Mouse (Mus musculus) liver, embryonic 11.5 days (tissue): ENCODE results near the gene Pole4. TPM values are rescaled to one million over a fixed set of nuclear protein-coding genes. Genes with fewer than 3 reads are reported as not detected.

Source experiments
- ATAC-seq: fragments of 200-750 bp; cut with Nextera tagmentation; replicated peaks from 2 replicates; pipeline ENCODE4 v1.8.0; 2017; ENCODE audit warnings: moderate number of reproducible peaks, mild to moderate bottlenecking, moderate TSS enrichment, moderate library complexity; ENCODE audit not compliant: low FRiP score
- DNase-seq: peaks from one replicate; pipeline ENCODE4 v3.0.0-alpha.2; 2017; ENCODE audit warnings: low spot score
- H3K27ac ChIP-seq: fragments of 300-500 bp; sonication (generic); 2 replicates; pipeline ENCODE4 v1.5.1; 2014; ENCODE audit warnings: mild to moderate bottlenecking, low read depth, low read length, control low read depth
- H3K27me3 ChIP-seq: fragments of 300-500 bp; sonication (generic); replicated peaks from 2 replicates; pipeline ENCODE4 v1.6.1; 2014; ENCODE audit warnings: low read length, mixed read lengths; ENCODE audit not compliant: control insufficient read depth, insufficient read depth
- H3K36me3 ChIP-seq: fragments of 300-500 bp; sonication (generic); 2 replicates; pipeline ENCODE4 v1.6.1; 2014; ENCODE audit warnings: mild to moderate bottlenecking, low read length, moderate library complexity, mixed read lengths; ENCODE audit not compliant: control insufficient read depth, insufficient read depth
- H3K4me1 ChIP-seq: fragments of 300-500 bp; sonication (generic); replicated peaks from 2 replicates; pipeline ENCODE4 v1.6.1; 2014; ENCODE audit warnings: low read length, mixed read lengths; ENCODE audit not compliant: control insufficient read depth, insufficient read depth
- H3K4me2 ChIP-seq: fragments of 300-500 bp; sonication (generic); 2 replicates; pipeline ENCODE4 v1.6.1; 2014; ENCODE audit warnings: mild to moderate bottlenecking, control low read depth, moderate library complexity
- H3K4me3 ChIP-seq: fragments of 300-500 bp; sonication (generic); 2 replicates; pipeline ENCODE4 v1.5.1; 2014; ENCODE audit warnings: low read depth, low read length, control low read depth
- H3K9ac ChIP-seq: fragments of 300-500 bp; sonication (generic); 2 replicates; pipeline ENCODE4 v1.6.1; 2014; ENCODE audit warnings: low read depth, low read length, control low read depth
- H3K9me3 ChIP-seq: fragments of 300-500 bp; sonication (generic); 2 replicates; pipeline ENCODE4 v1.6.1; 2016; ENCODE audit warnings: low read length, inconsistent platforms, mixed read lengths; ENCODE audit not compliant: control insufficient read depth
- WGBS: fragments of 180-500 bp; shearing (Covaris S2); extraction: QIAGEN DNeasy Blood & Tissue Kit; methylation state at CpG from one replicate; pipeline ENCODE4 v1.1.7; 2014; 5-methylcytosine and 5-hydroxymethylcytosine counted together
- polyA plus RNA-seq: library from polyadenylated mRNA; unstranded; fragments of >200 nt; fragmentation: Nextera tagmentation; extraction: Ambion mirVana; gene quantifications from 2 replicates; pipeline ENCODE4 v1.2.1, GENCODE M21; 2014

Pole4 gene
- polyA plus RNA-seq, 1 experiment from 2014 or later = 106 TPM

DNA sequence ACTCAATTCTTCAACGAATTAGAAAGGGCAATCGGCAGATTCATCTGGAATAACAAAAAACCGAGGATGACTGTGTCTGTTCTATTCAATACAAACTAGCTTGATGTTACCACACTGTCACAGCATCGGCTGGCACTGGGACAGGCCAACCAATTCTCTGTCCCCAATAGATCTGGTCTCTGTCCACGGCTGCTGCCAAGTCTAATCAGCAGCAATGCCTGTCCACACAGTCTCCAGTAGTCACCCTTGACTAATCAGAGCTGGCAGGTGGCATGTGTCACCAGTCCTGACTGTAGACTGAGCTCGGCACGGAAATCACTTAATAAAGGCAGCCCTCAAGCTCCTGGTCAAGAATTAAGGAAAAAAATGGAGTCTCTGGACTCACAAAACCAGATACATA lies 115.8 kb downstream of the Pole4 start:
- no peaks in the 10 kb centered on the region for H3K4me1 ChIP-seq
- DNase-seq = no peak
- no peak overlapping the region for H3K4me3 ChIP-seq
- no peaks in the 10 kb centered on the region for H3K27me3 ChIP-seq
- WGBS = 80% methylated on average over 7 of the region's 7 CpGs
- no peak overlapping the region for H3K9ac ChIP-seq
- H3K4me2 ChIP-seq = no peak overlapping the region
- no peaks in the 10 kb centered on the region for H3K36me3 ChIP-seq
- no peaks in the 10 kb centered on the region for H3K9me3 ChIP-seq
- H3K27ac ChIP-seq = no peak overlapping the region
- ATAC-seq = no peak

DNA sequence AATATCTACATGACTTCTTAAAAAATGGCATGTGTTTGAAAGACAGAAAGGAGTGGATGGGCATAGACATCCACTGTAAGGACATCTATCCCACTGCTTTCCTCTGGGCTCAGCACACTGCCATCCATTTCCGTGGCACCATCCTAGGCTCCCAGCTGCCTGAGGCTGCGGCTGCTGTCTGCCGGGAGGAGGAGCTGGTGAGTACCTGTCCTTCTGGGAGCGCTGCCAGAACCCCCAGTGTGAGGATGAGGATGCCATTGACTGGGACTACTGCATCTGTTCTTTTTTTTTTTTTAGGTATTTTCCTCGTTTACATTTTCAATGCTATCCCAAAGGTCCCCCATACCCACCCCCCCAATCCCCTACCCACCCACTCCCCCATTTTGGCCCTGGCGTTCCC lies 119.8 kb downstream of the Pole4 start:
- Histone ChIP-seq H3K4me1 (no peaks in the 10 kb centered on the region), H3K9ac (no peak overlapping the region), H3K36me3 (no peaks in the 10 kb centered on the region), H3K9me3 (no peaks in the 10 kb centered on the region), H3K4me3 (no peak overlapping the region), H3K27me3 (no peaks in the 10 kb centered on the region), H3K27ac (no peak overlapping the region), H3K4me2 (no peak overlapping the region)
- ATAC-seq (no peak), DNase-seq (no peak)
- 48% methylated on average over 5 of the region's 6 CpGs for WGBS

DNA sequence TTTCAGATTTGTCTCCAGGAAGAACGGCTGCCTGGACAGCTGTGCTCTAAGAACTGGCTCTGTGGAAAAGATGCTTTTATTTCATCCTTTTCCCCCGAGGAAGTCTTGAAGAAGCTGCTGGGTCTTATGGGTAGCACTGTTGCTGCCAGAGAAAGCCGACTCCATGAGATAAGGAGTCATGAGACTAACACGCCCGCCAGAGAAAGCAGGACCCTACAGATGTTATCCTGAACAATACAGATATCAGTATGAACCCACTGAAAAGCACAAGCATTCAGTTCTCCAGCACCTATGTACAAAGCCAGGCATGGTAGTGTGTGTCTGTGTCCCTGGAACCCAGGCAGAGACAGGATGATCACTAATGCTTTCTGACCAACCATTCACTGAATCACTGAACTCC lies 129.7 kb downstream of the Pole4 start:
- Histone ChIP-seq H3K27ac (no peak overlapping the region), H3K9ac (no peak overlapping the region), H3K4me2 (no peak overlapping the region), H3K36me3 (no peaks in the 10 kb centered on the region), H3K4me1 (no peaks in the 10 kb centered on the region), H3K4me3 (no peak overlapping the region), H3K9me3 (no peaks in the 10 kb centered on the region), H3K27me3 (no peaks in the 10 kb centered on the region)
- whole genome bisulfite sequencing = 56% methylated on average over 5 of the region's 5 CpGs
- DNase-seq (no peak), ATAC-seq (no peak)

Other genes starting within 250 kb of the Pole4 start
- gene Hk2, start 69.1 kb upstream of the Pole4 start, polyA plus RNA-seq = 25.0 and 29.0 TPM in 2 replicates
- gene Sema4f, start 234.4 kb upstream of the Pole4 start, polyA plus RNA-seq = 0.14 and 0.34 TPM in 2 replicates
- 6.8 and 8.2 TPM in 2 replicates for gene M1ap, start 241.5 kb upstream of the Pole4 start, polyA plus RNA-seq